Mouse (Mus musculus) frontal cortex, postnatal 25 days (tissue): ENCODE data around the gene Iqcn.

Experiments used
- DNase-seq, 2 experiments: peaks; one replicate each; pipeline ENCODE4 v3.0.0; 2022; ENCODE audit warnings: low spot score in 2 of 2

Iqcn gene

DNA sequence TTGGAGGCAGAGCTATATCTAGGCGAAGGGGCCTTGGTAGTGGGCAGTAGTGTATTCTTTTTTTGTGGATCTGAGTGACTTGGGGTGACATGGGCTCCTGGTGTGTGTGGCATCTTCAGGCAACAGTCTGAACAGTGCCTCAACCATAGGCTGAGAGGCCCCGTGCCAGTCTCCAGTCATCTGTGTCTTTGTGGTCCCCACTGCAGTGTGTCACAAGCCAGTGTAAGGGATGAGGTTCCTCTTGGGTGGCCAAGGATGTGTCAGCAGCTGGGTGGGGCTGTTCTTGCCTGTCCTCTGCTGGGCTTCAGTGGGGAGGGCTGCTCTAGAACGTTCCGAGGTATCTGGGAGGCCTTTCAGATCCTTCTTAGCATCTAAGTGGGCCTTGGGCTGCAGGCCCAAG lies 27.7 kb downstream of the Iqcn start:
- DNase-seq: no peak

DNA sequence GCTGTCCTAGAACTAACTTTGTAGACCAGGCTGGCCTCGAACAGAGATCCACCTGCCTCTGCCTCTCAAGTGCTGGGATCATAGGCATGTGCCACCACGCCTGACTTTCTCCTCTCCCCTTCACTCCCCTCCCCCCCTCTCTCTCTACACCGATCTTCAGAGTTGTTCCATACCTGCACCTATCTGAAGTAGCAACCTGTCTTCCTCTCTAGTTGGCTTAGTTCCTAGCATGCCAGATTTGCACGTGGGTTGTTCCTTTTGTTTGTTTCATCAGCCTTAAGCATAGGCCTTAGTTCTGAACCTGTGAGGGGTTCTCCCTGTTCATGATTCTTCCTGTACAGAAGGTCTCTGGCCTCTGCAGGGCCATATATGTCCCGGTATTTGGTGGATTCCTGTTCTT lies 34.4 kb downstream of the Iqcn start:
- DNase-seq: no peak

DNA sequence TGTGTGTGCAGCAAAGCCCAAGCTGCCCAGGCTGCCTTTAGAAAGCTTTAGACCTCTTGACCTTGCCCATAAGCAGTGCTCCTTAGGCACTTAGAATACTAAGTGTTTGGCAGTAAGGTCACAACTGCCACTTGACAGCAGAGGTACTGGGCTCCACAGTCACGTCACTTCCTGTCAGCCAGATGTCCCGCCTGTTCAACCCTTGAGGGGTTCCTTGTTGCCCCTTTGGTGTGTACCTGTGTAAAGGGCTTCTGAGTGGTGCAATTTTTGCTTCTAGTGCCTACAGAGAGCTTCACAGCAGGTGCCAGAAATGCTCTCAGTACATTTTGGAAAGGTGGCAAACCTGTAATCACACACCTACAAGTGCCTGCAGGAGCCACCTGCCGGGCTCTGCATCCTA lies 35.0 kb downstream of the Iqcn start:
- no peak for DNase-seq

DNA sequence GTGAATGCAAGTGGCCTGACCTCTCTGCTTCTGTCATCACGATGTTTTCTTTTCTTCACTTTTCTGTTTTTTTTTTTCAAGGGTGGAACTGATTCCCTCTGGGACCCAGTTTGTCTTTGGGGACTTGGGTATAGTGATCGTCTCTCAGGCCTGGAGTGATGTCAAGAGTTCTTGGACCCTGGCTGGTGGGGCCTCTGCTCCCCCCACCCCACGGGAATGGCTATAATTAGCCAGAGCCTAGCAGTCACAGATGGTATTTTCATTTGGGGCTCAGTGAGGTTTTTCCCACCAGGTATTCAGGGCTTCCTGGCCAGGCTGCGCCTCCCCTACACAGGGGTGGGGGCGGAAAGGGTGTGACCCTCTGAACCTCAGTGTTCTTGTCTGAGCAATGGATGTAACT lies 38.4 kb downstream of the Iqcn start:
- no peak for DNase-seq

DNA sequence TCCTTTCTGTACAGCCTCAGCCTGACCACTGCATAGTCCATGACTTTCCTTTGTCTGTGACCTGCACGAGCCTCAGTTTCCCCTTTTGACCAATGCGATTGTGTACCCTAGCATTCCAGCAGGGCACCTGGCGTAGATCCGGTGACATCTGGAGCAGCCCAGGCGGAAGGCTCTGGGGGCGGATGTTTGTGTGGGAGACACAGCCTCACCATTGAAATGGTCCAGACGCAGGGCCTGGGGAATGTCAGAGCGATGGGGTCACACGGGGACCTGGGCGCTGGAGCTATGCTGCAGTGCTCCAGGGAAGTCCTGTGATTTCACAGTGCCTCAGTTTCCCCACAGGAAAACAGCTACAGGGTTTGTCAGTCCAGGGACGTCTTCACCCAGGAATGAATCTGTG lies 38.9 kb downstream of the Iqcn start:
- no peak for DNase-seq

DNA sequence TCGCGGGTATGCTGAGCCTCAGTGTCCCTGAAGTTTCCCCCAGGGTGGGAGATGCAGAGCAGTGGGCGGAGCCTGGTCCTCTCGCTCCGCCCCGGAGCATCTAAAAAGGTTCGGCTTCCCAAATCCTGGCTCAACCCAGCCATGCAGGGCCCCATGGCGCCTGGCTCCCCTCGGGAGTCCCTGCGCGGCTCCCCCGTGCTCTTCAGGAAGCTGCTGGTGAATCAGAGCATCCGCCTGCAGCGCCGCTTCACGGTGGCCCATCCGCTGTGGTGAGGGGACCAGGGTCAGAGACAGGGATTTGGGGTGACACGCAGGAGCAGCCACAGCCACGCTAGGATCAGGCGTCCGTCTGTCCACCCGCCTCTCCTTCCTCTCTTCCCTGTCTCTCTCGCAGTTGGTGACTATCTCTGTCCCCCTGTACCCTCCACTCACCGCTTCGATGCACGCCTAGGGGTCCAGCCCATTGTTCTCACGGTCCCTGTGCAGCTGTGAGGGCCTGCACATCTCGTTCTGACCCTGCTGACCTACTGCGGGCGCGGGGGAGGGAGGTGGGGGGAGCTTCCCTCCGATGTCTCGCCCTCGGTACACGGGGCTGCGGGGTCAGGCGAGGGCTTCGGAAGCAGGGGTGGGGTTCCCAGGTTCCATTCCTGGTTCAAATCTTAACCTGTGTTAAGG lies 39.9 kb downstream of the Iqcn start:
- no peak for DNase-seq

DNA sequence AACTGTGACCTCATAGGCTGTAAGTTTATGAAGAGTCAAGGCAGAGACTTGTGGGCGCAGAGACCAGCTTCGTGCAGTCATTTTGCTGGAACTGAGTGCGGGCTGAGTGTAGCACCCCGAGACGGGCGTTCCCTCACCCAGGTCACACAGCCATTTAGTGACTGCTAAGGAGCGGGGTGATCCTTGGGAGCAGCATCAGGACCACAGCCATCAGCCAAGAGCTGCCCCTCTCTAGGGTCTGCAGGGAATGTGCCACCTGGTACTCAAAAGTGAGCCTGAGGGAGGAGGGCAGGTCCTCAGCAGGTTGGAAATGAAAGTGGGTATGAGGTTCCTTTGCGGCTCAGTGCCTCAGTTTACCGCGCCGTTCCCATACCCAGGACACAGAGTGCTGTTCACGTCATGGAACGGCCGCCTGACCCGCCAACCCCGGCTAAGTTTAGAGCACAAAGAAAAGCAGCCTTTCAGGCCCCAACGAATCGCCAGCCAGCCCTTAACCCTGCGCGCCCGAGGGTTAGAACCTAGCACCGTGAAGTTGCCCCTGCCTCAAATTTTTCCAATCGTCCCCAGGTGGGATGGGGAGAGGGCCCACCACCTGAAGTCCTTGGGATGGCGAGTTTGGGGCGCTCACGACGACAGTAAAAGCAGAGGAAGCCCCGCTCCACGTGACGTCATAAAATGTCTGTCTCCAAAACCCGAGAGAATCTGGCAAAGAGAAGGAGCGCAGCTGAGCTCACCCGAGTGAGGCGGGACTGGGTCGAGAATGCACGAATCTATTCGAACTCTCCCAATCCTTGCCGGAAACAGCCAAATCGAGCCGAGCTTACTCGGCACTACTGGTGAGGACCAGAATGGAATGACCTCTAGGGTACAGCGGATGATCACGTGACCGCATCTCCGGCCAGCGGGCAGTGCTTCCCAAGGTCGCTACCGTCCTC lies 40.7 kb downstream of the Iqcn start:
- no peak for DNase-seq

DNA sequence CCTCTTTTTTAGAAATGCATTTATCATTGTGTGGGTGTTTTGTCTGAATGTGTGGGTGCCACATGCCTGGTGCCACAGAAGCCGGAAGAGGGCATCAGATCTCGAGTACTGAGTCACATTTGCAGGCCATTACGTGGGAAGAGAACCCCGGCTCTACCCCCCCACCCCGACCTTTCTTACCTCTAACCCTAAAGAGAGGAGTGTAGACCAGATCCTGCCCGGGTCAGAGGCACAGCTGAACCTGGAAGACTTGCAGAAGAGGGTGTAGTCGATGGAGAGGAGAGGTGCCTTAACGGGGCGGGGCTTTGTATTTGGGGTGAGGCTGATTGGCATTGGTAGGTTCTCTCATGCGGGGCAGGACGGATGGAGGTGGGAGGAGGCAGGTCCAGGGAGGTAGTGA lies 41.5 kb downstream of the Iqcn start:
- DNase-seq: no peak

DNA sequence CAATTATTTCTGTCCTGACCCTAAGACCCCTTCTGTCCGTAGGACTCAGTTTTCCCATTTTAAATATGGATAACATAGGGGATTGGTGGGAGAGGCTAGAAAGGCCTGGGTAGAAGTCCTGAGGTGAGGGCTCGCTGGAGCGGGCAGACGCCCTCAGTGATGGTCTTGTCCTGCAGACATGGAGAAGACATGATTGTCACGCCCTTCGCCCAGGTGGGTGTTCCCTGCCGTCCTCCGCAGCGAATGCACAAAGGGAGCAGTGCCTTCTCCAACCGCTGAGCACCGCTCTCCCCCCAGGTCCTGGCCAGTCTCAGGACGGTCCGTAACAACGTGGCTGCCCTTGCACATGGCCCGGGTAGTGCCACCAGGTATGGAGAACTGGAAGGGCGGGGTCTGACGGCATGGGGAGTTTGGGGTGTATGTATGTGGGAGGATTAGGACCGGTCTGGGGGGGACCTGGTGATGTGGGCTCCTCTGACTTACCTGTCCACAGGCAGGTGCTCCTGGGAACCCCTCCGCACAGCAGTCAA lies 42.5 kb downstream of the Iqcn start:
- DNase-seq: no peak

DNA sequence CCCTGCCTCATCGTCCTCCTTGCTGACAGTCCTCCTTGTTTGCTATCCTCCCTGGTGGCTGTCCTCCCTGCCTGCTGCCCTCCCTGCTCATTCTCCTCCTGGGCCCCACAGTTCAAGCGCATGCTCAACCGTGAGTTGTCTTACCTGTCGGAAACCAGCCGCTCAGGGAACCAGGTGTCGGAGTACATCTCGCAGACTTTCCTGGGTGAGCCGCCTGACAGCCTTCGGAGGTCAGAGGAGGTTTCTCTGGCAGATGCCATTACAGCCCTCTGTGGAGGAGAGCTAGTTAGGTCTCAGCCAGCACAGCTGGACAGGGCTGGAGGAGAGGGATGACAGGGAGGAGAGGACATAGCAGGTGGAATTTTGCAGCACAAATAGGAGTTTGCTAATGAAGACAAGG lies 43.4 kb downstream of the Iqcn start:
- DNase-seq: no peak

DNA sequence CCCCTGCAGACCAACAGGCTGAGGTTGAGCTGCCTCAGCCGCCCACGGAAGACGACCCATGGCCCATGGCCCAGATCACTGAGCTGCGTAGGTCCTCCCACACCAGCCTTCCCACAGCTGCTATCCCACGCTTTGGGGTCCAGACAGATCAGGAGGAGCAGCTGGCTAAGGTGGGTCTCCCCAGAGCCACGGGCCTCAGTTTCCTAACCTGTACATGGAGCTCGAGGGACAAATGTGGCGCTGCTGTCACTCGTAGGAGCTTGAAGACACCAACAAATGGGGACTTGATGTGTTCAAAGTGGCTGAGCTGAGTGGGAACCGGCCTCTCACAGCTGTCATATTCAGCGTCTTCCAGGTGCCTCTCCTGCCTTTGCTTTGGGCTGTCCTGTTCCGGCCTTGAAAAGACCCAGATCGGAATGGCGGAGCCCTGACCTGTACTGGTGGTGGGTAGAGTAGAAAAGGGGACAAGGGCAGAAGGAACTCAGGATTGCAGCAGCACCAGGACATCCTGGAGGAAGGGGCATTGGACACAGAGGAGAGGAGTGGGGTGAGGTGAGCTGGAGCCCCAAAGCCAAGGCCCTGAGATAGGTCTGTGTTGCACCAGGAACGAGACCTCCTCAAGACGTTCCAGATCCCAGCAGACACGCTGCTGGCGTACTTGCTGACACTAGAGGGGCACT lies 44.1 kb downstream of the Iqcn start:
- DNase-seq: no peak

DNA sequence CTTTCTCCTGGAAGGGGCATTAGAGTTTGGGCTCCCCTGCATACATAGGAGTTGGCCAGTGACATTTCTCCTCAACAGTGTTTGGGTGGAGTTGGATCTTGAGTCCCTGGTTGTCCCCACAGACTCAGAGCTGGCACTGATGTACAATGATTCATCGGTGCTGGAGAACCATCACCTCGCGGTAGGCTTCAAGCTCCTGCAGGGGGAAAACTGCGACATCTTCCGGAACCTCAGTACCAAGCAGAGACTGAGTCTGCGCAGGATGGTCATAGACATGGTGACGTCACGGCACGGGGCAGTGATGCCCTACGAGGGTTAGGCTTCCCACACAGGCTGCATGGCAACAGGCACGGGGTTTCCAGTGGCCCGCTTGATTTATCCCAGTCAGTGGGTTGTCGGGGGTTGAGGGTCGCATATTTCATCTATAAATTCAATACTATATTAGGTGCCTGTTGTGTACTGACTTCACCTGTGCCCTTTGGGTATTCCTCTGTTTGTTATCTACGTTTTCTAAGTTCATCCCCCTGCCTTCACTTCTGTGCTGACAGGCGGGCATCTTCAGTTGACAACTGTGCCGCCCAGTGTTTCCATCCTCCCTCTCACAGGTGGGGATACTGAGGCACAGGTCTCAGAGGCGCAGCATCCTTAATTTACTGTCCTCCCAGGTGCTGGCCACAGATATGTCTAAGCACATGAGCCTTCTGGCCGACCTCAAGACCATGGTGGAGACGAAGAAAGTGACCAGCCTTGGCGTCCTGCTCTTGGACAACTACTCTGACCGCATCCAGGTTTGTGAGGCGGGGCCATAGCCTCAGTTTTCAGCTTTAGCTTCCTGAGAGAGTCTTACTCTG lies 45.2 kb downstream of the Iqcn start:
- no peak for DNase-seq

DNA sequence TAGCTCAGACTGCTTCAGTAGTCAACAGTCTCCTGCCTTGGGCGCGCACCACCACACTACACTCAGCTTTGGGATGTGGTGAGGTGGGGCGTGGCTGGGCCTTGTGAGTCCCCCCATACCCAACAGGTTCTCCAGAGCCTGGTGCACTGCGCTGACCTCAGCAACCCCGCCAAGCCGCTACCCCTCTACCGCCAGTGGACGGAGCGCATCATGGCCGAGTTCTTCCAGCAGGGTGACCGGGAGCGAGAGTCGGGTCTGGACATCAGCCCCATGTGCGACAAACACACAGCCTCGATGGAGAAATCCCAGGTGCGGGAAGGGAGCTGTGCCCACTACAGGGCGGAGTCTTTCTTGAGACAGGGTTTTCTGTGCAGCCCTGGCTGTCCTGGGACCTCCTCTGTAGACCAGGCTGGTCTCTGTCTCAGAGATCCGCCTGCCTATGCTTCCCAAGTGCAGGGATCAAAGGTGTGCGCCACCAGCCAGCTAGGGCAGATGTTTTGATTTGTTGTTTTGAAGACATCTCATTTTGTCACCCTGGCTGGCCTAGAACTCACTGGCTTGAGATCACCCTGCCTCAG lies 45.9 kb downstream of the Iqcn start:
- no peak for DNase-seq

DNA sequence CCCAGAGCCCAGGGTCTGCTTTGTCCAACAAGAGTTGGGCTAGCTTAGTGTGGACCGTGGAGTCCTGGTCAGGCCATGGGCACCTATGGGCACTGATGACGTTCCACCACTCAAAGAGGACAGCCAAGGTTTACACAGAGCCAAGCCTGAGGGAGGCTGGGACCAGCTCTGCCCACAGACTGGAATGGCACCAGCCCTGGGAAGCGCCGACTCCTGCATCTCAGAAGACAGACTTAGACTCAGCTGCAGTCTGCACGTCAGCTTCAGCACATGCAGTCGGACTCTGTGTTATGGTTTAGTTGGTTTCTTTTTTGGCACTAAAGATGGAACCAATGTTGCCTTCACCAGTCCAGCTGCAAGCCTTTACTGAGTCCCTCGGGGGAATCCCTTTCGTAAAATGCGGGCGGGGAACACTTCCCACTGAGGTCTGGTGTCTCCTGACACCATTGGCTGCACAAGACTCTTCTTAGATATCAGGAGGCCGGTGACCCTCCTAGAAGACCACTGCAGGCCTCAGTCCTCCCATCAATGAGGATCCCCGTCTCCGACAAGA lies 46.9 kb downstream of the Iqcn start:
- no peak for DNase-seq

DNA sequence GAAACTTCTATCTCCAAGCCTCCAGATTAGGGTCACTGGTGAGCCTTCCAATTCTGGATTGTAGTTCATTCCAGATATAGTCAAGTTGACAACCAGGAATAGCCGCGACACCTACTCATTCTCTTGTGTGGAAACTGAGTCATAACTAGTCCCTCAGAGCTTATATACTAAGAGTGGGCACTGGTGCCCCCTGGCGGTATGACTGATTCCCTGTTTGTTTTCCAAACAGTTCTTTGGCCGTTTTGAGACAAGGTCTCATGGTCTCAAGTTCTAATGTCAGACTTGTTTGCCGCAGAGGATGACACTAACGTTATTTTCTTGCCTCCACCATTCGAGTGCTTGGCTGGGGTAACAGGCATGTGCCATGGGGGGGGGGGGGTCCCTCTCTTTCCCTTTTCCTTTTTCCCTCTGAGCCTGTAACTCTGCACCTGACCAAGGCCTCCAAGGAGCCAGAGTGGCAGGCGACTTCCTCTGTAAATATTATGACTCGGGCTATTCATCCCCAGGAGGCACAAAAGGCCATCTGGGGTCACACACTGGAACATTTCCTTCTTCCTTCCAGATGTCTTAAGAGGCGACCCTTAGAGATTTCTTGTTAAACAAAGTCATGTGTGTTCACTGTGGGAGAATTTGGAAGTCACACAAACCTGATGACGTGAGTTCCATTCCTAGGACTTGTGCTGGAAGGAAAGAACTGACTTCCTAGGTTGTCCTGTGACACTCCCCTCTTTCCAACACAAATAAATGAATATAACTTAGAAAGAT lies 48.9 kb downstream of the Iqcn start:
- DNase-seq: peak; percentile 66 to 75

DNA sequence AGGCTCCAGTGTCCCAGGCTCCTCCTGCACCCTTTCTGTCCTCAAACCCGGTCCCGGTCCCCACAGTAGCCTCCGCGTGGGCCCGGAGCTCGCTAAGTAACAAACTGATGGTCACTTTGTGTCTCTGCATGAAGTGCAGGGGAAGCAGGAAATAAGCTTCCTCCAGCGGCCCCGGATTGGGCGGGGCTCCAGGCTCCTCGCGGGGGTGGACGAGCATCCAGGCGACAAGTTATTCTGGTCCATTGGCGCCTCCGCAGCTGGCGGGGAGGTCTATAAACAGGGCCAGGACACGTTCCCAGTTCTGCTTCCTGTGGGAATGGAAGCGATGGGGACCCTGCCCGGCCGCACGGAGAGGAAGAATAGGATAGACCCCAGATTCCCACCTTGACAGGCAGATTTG lies 49.9 kb downstream of the Iqcn start:
- peak; percentile 68 to 82 for DNase-seq

DNA sequence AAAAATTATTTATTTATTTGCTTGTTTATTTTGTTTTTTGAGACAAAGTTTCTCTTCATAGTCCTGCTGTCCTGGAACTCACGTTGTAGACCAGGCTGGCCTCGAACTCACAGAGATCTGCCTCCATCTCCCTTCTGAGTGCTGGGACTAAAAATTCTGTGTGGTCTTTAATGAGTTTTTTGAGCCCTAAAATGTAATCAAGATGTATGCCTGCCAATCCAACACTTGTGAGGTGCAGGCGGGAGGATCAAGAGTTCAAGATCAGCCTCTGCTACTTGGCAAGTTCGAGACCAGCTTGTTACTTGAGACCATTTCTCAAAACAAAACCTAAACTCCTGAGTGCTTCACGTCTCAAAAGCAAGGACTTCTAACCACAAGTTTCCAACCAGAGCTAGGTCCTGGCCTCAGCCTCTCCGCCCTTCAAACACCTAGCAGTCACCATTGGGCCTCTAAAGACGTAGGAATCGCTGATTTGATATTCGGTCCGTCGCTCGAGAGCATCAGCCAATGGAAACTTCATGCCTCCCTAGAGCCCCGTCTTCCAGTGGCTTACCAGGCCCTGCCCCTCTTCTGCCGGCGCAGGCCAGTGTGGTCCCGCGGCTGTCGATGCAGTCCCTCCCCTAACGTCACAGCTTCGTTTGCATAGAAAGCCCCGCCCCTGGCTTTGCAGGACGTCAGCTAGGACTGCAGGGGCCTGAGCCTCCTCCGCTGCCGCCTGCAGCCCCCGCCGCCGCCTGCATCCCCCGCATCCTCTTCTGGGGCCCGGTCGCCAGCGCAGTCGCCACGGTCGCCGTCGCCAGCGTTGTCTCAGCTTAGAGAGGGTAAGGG lies 51.0 kb downstream of the Iqcn start, which contains the start of gene Rab3a:
Rab3a (plus strand) TSS at position 637 of the 828 bp plus-strand sequence.
- DNase-seq: peak; percentile 91 to 94

DNA sequence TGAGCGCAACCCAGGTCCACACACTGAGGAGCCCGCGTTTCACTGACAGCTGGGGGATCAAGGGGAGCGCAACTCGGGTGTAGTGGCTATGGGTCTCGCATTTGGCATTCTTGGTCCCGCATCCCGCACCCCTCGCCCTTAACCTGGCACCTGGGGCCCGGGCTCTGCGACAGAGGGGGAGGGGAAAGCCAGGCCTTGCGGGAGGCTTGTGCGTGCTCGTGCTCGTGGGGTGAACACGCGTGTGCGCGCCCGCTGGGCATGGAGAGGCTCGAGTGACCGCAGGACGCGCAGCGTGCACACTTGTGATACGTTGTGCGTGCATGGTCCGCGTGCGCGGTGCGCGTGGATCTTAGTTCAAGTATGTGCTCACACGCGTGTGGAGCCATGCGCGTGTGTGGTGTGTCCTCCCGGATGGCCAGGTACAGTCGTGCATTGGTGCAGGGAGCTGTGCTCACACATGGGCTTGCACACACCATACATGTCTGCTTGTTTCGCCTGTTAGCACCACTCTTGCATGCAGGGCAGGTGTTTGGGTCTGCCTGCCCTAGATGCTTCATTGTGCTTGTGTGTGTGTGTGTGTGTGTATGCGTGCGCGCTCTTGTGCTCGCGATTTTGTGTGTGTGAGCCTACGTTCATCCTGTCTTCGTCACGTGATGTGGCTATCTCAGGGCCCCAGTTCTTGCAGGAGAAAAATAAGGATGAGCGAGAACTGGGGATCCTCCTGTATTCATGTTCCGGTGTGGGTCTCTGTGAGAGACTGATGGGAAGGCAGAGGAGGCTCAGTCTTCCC lies 51.8 kb downstream of the Iqcn start:
- DNase-seq: peak; percentile 63 to 71
